8 mouse cellular contexts compared by ENCODE assay signal in genomic region chr7:126791851-126792720, GRCm38 (mm10). TPM values are rescaled to one million over a fixed set of nuclear protein-coding genes. Genes with fewer than 3 reads are reported as not detected.
A peak's percentile ranks its signal among the peaks of the same experiment; 100 is the strongest.
DNase-seq lines count a peak whose midpoint lies in the region; ATAC-seq and TF ChIP-seq lines count a peak whose summit lies in the region.

TSS of gene Ppp4c (minus strand) at chr7:126792496.

- H3K4me3 ChIP-seq in MEL (ENCODE audit: control insufficient read depth in 1 of 2, insufficient read depth in 1 of 2, low read depth in 2 of 2, low read length in 2 of 2) = peak within 1 kb of the TSS; percentile 86 to 96
- H3K4me3 ChIP-seq in cerebellum, adult 2 months (replicated peaks; ENCODE audit: insufficient read depth, low read depth, low read length) = peak within 1 kb of the TSS; percentile 68
- peak within 1 kb of the TSS; percentile 94 for H3K4me3 ChIP-seq in lung, embryonic 16.5 days (ENCODE audit: low read length)

- TF ChIP-seq EP300 in MEL (IDR thresholded peaks at IDR 0.05; ENCODE audit: low read depth in 1 of 2, low read length in 2 of 2) = 0 out of 4 replicates have a peak, but pooled peaks of 1 of the 2 experiments have one; percentile 11

- peak; percentile 91 to 95 for ATAC-seq in hematopoietic stem cell, adult 5-6 weeks (replicated peaks in 1 of 2; ENCODE audit: insufficient read depth in 1 of 2, low FRiP score in 2 of 2, low TSS enrichment in 1 of 2, low read depth in 1 of 2, poor library complexity in 2 of 2, severe bottlenecking in 2 of 2)
- ATAC-seq in lung, embryonic 16.5 days (ENCODE audit: low read depth) = peak; percentile 95

- peak within 1 kb of the TSS; percentile 95 for H3K27ac ChIP-seq in MEL (ENCODE audit: control insufficient read depth, low read depth, low read length)
- H3K27ac ChIP-seq in cerebellum, adult 2 months (ENCODE audit: insufficient read depth, low read length) = no peak within 1 kb of the TSS; the same call in 1 of the 2 replicates
- H3K27ac ChIP-seq in lung, embryonic 16.5 days (ENCODE audit: low read length) = peak within 1 kb of the TSS; percentile 97

- no peaks in the 10 kb centered on the region for H3K9me3 ChIP-seq in MEL (replicated peaks; ENCODE audit: insufficient read depth, low read length)
- H3K9me3 ChIP-seq in lung, embryonic 16.5 days (ENCODE audit: control insufficient read depth, low read length) = no peaks in the 10 kb centered on the region

- under 1% methylated on average over 73 of the region's 83 CpGs for WGBS in cerebellum, adult 2 months
- WGBS in lung, embryonic 16.5 days = under 1% methylated on average over 73 of the region's 83 CpGs

- TF ChIP-seq CTCF in MEL (IDR thresholded peaks at IDR 0.05 in 2 of 3, conservative IDR thresholded peaks at IDR 0.05 in 1 of 3; ENCODE audit: control insufficient read depth in 1 of 3, insufficient read depth in 1 of 3, low read depth in 2 of 3, low read length in 3 of 3, poor library complexity in 1 of 3, severe bottlenecking in 1 of 3) = no peak
- no peak for TF ChIP-seq CTCF in cerebellum, adult 2 months (IDR thresholded peaks at IDR 0.05; ENCODE audit: borderline replicate concordance, insufficient read depth, low read depth, low read length)

- DNase-seq in MEL (ENCODE audit: low read depth, low spot score) = peak; percentile 98
- DNase-seq in cerebellum, adult 2 months = peak; percentile 95 to 97
- DNase-seq in forelimb bud, embryonic 11.5 days (ENCODE audit: low read depth, low spot score) = peak; percentile 97
- DNase-seq in layer of hippocampus, adult 9-10 months (ENCODE audit: low spot score) = peak; percentile 84
- DNase-seq in ovary, postnatal 10 days (ENCODE audit: low spot score) = peak; percentile 83
- DNase-seq in thymus, postnatal 10 days (ENCODE audit: low spot score in 2 of 2) = peak; percentile 97

- peak; percentile 47 to 92; a peak in 3 of 4 replicates for TF ChIP-seq POLR2A in MEL (IDR thresholded peaks at IDR 0.05; ENCODE audit: control insufficient read depth in 1 of 2, insufficient read depth in 1 of 2, low read depth in 1 of 2, low read length in 2 of 2, poor library complexity in 1 of 2)
- TF ChIP-seq POLR2A in cerebellum, adult 2 months (IDR thresholded peaks at IDR 0.05; ENCODE audit: borderline replicate concordance, insufficient read depth, low read length) = peak; percentile 66; the same call in 1 of the 2 replicates

- H3K36me3 ChIP-seq in MEL (ENCODE audit: control insufficient read depth in 1 of 2, insufficient read depth in 2 of 2, low read length in 2 of 2) = peaks cover 13 to 26% of the 10 kb centered on the region in 2 experiments
- H3K36me3 ChIP-seq in lung, embryonic 16.5 days (ENCODE audit: control insufficient read depth, insufficient read depth, low read length) = peaks cover 51% of the 10 kb centered on the region

- H3K4me2 ChIP-seq in lung, embryonic 16.5 days (ENCODE audit: low read depth, low read length) = peak within 1 kb of the TSS; percentile 80

- H3K9ac ChIP-seq in MEL (ENCODE audit: control insufficient read depth, low read depth, low read length, poor library complexity, severe bottlenecking) = peak within 1 kb of the TSS; percentile 97
- peak within 1 kb of the TSS; percentile 95 for H3K9ac ChIP-seq in lung, embryonic 16.5 days (ENCODE audit: low read length)

- no peak for TF ChIP-seq RAD21 in MEL (IDR thresholded peaks at IDR 0.05; ENCODE audit: low read depth, low read length)

- no peaks in the 10 kb centered on the region for H3K27me3 ChIP-seq in MEL (ENCODE audit: control insufficient read depth in 1 of 2, insufficient read depth in 2 of 2, low read length in 2 of 2)
- H3K27me3 ChIP-seq in cerebellum, adult 2 months (ENCODE audit: control insufficient read depth, insufficient read depth, low read length) = no peaks in the 10 kb centered on the region
- no peaks in the 10 kb centered on the region for H3K27me3 ChIP-seq in lung, embryonic 16.5 days (ENCODE audit: control insufficient read depth, insufficient read depth, low read depth, low read length)

- peaks cover 0 to 19% of the 10 kb centered on the region in 2 experiments; a peak in 3 of 4 replicates for H3K4me1 ChIP-seq in MEL (ENCODE audit: control insufficient read depth in 1 of 2, insufficient read depth in 2 of 2, low read length in 2 of 2)
- H3K4me1 ChIP-seq in cerebellum, adult 2 months (ENCODE audit: control insufficient read depth, insufficient read depth, low read length) = peaks cover 12% of the 10 kb centered on the region
- peaks cover 17% of the 10 kb centered on the region for H3K4me1 ChIP-seq in lung, embryonic 16.5 days (replicated peaks; ENCODE audit: control insufficient read depth, insufficient read depth, low read length)

- peaks cover 28% of the 10 kb centered on the region for H3K79me2 ChIP-seq in MEL (ENCODE audit: control insufficient read depth, insufficient read depth, low read length, poor library complexity)

TF ChIP-seq in MEL, 35 proteins besides CTCF, POLR2A, EP300 and RAD21:
- peak; percentile 7; the same call in 1 of the 2 replicates for TF ChIP-seq CHD2 (IDR thresholded peaks at IDR 0.05; ENCODE audit: low read length)
- peak; percentile 43; the same call in 1 of the 2 replicates for TF ChIP-seq POLR2AphosphoS5 (IDR thresholded peaks at IDR 0.05; ENCODE audit: borderline replicate concordance, low read depth, low read length)
- TF ChIP-seq NRF1 (IDR thresholded peaks at IDR 0.05; ENCODE audit: insufficient read depth, low read depth, low read length, poor library complexity, severe bottlenecking) = peak; percentile 35; the same call in 1 of the 2 replicates
- peak; percentile 84 for TF ChIP-seq NELFE (IDR thresholded peaks at IDR 0.05; ENCODE audit: low read depth, low read length)
- no peak for TF ChIP-seq JUND (IDR thresholded peaks at IDR 0.05; ENCODE audit: low read depth, low read length)
- no peak; the same call in 1 of the 2 replicates for TF ChIP-seq UBTF (IDR thresholded peaks at IDR 0.05; ENCODE audit: borderline replicate concordance, insufficient read depth, low read depth, low read length)
- peak; percentile 94 for TF ChIP-seq ZMIZ1 (IDR thresholded peaks at IDR 0.05; ENCODE audit: low read depth, low read length)
- TF ChIP-seq GATA1 (IDR thresholded peaks at IDR 0.05; ENCODE audit: low read depth, low read length) = no peak
- TF ChIP-seq TCF12 (IDR thresholded peaks at IDR 0.05; ENCODE audit: low read depth, low read length) = peak; percentile 30; the same call in 1 of the 2 replicates
- TF ChIP-seq MAZ (IDR thresholded peaks at IDR 0.05; ENCODE audit: low read depth, low read length) = peak; percentile 77
- peak; percentile 92 for TF ChIP-seq SIN3A (IDR thresholded peaks at IDR 0.05; ENCODE audit: low read length)
- peak; percentile 79 for TF ChIP-seq KAT2A (conservative IDR thresholded peaks at IDR 0.05; ENCODE audit: low read depth, low read length)
- peak; percentile 95 for TF ChIP-seq HCFC1 (IDR thresholded peaks at IDR 0.05; ENCODE audit: low read depth, low read length)
- peak; percentile 68; the same call in 1 of the 2 replicates for TF ChIP-seq MYC (IDR thresholded peaks at IDR 0.05; ENCODE audit: low read depth, low read length)
- TF ChIP-seq POLR2AphosphoS2 (IDR thresholded peaks at IDR 0.05; ENCODE audit: low read length) = peak; percentile 88
- peak; percentile 98 for TF ChIP-seq ELF1 (IDR thresholded peaks at IDR 0.05; ENCODE audit: low read depth, low read length)
- no peak for TF ChIP-seq MYB (IDR thresholded peaks at IDR 0.05; ENCODE audit: low read depth, low read length)
- peak; percentile 43; the same call in 1 of the 2 replicates for TF ChIP-seq MAX (IDR thresholded peaks at IDR 0.05; ENCODE audit: low read length)
- no peak for TF ChIP-seq E2F4 (IDR thresholded peaks at IDR 0.05; ENCODE audit: borderline replicate concordance, low read depth, low read length)
- no peak for TF ChIP-seq USF1 (IDR thresholded peaks at IDR 0.05; ENCODE audit: low read depth, low read length)
- TF ChIP-seq TBP (IDR thresholded peaks at IDR 0.05; ENCODE audit: low read depth, low read length) = peak; percentile 78; the same call in 1 of the 2 replicates
- TF ChIP-seq MXI1 (IDR thresholded peaks at IDR 0.05; ENCODE audit: low read depth, low read length) = peak; percentile 74
- no peak for TF ChIP-seq MEF2A (IDR thresholded peaks at IDR 0.05; ENCODE audit: extremely low read depth, insufficient replicate concordance, low read depth, low read length, poor library complexity, severe bottlenecking)
- TF ChIP-seq ZNF384 (IDR thresholded peaks at IDR 0.05; ENCODE audit: low read depth, low read length) = no peak
- TF ChIP-seq RCOR1 (IDR thresholded peaks at IDR 0.05; ENCODE audit: low read depth, low read length) = no peak
- TF ChIP-seq CHD1 (IDR thresholded peaks at IDR 0.05; ENCODE audit: low read depth, low read length) = no peak
- TF ChIP-seq ZKSCAN1 (IDR thresholded peaks at IDR 0.05; ENCODE audit: low read depth, low read length) = 0 out of 2 replicates have a peak, but pooled peaks have one; percentile 6
- no peak for TF ChIP-seq MAFK (IDR thresholded peaks at IDR 0.05; ENCODE audit: borderline replicate concordance, low read depth, low read length)
- TF ChIP-seq ZC3H11A (IDR thresholded peaks at IDR 0.05; ENCODE audit: low read depth, low read length) = no peak
- no peak for TF ChIP-seq TAL1 (IDR thresholded peaks at IDR 0.05; ENCODE audit: low read length)
- TF ChIP-seq ETS1 (IDR thresholded peaks at IDR 0.05; ENCODE audit: low read depth, low read length) = no peak
- peak; percentile 16; the same call in 1 of the 2 replicates for TF ChIP-seq SMC3 (IDR thresholded peaks at IDR 0.05; ENCODE audit: low read depth, low read length)
- TF ChIP-seq GABPA (IDR thresholded peaks at IDR 0.05; ENCODE audit: low read depth, low read length) = no peak
- no peak for TF ChIP-seq USF2 (IDR thresholded peaks at IDR 0.05; ENCODE audit: borderline replicate concordance in 1 of 2, insufficient read depth in 1 of 2, low read depth in 1 of 2, low read length in 2 of 2)
- TF ChIP-seq BHLHE40 (IDR thresholded peaks at IDR 0.05; ENCODE audit: borderline replicate concordance, low read depth, low read length) = no peak

RNA-seq across cellular contexts. Expression of gene Ppp4c, which starts in this region (rescaled TPM):
- total RNA-seq in MEL (2012; rRNA removed) = 255 and 257 TPM in 2 replicates
- polyA plus RNA-seq in MEL (2012; ENCODE audit: insufficient read depth in 1 of 2, insufficient read length in 2 of 2, low read depth in 1 of 2, low replicate concordance in 2 of 2, missing spikeins in 1 of 2) = 100 to 1,000 TPM; 265 to 540 TPM
- polyA plus RNA-seq in cerebellum, adult 2 months (2012; rRNA removed) = 110 and 119 TPM in 2 replicates
- total RNA-seq in hematopoietic stem cell, adult 5-6 weeks (2017) = 119 and 131 TPM in 2 replicates
- 232 and 243 TPM in 2 replicates for polyA plus RNA-seq in lung, embryonic 16.5 days (2015; fragmentation: Nextera tagmentation; extraction: Ambion mirVana)
